Mouse (Mus musculus) lung, postnatal 0 days (tissue): Measurements from ENCODE around the gene Dnlz. TPM values are rescaled to one million over a fixed set of nuclear protein-coding genes. Genes with fewer than 3 reads are reported as not detected.

ENCODE experiments used
- ATAC-seq: fragments of 200-750 bp; cut with Nextera tagmentation; 2 replicates; pipeline ENCODE4 v1.8.0; 2017; ENCODE audit warnings: moderate library complexity
- DNase-seq: peaks from one replicate; pipeline ENCODE4 v3.0.0-alpha.2; 2016; ENCODE audit warnings: low spot score
- H3K27ac ChIP-seq: fragments of 300-500 bp; sonication (generic); 2 replicates; pipeline ENCODE4 v1.5.1; 2014; ENCODE audit warnings: antibody characterized with exemption, mild to moderate bottlenecking, low read length, mixed read lengths
- H3K27me3 ChIP-seq: fragments of 300-500 bp; sonication (generic); replicated peaks from 2 replicates; pipeline ENCODE4 v1.6.1; 2014; ENCODE audit warnings: low read length, mixed read lengths; ENCODE audit not compliant: insufficient read depth
- H3K36me3 ChIP-seq: fragments of 300-500 bp; sonication (generic); 2 replicates; pipeline ENCODE4 v1.6.1; 2014; ENCODE audit warnings: low read length, mixed read lengths; ENCODE audit not compliant: insufficient read depth
- H3K4me1 ChIP-seq: fragments of 300-500 bp; sonication (generic); 2 replicates; pipeline ENCODE4 v1.6.1; 2014; ENCODE audit warnings: antibody characterized with exemption, low read depth, low read length, mixed read lengths; ENCODE audit not compliant: insufficient read depth
- H3K4me2 ChIP-seq: fragments of 300-500 bp; sonication (generic); replicated peaks from 2 replicates; pipeline ENCODE4 v1.6.1; 2014; ENCODE audit warnings: low read depth, mild to moderate bottlenecking, low read length, moderate library complexity, mixed read lengths
- H3K4me3 ChIP-seq: fragments of 300-500 bp; sonication (generic); 2 replicates; pipeline ENCODE4 v1.5.1; 2014; ENCODE audit warnings: low read depth, low read length
- H3K9ac ChIP-seq: fragments of 300-500 bp; sonication (generic); replicated peaks from 2 replicates; pipeline ENCODE4 v1.6.1; 2014; ENCODE audit warnings: low read depth, mild to moderate bottlenecking
- H3K9me3 ChIP-seq: fragments of 300-500 bp; sonication (generic); 2 replicates; pipeline ENCODE4 v1.6.1; 2016; ENCODE audit warnings: low read length, mixed read lengths
- CTCF ChIP-seq: IDR thresholded peaks from 2 replicates; pipeline ENCODE4 v1.5.1; 2016; ENCODE audit warnings: antibody characterized with exemption, mild to moderate bottlenecking
- EP300 ChIP-seq: IDR thresholded peaks from 2 replicates; pipeline ENCODE4 v1.6.1; 2016; ENCODE audit warnings: antibody characterized with exemption, mild to moderate bottlenecking, control low read depth
- WGBS: fragments of 180-500 bp; shearing (Covaris S2); extraction: QIAGEN DNeasy Blood & Tissue Kit; methylation state at CpG from one replicate; pipeline ENCODE4 v1.1.7; 2014; 5-methylcytosine and 5-hydroxymethylcytosine counted together
- polyA plus RNA-seq: library from polyadenylated mRNA; unstranded; fragments of >200 nt; fragmentation: Nextera tagmentation; extraction: Ambion mirVana; gene quantifications from 2 replicates; pipeline ENCODE4 v1.2.1, GENCODE M21; 2015

The Dnlz gene
- polyA plus RNA-seq, 1 experiment from 2014 or later: 15.5 TPM

DNA sequence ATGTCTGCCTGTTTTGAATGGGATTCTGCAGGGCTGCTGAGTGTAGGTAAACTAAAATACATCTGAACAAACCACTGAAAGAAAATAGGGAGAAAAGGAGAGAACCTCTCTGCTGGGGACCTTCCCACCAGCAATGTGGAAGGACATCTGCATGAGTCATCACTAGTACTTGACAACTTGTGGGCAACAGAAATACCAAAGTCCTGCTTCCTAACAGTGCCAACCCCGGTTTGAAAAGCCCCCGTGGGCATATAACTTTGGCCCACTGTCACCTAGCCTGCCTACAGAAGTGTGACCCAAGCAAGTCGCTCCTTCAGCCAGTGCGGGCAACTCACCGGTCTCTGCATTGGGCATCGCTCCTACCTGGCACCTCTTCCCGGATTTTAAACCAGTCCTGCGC is 20.5 kb upstream of the Dnlz start:
- no peaks in the 10 kb centered on the region for H3K27me3 ChIP-seq
- ATAC-seq (no peak), DNase-seq (no peak)
- no peak overlapping the region for H3K27ac ChIP-seq
- WGBS: 98% methylated on average over 8 of the region's 8 CpGs
- H3K9ac ChIP-seq: no peak overlapping the region
- H3K4me1 ChIP-seq: no peaks in the 10 kb centered on the region
- TF ChIP-seq EP300 (no peak), CTCF (no peak)
- H3K9me3 ChIP-seq: no peaks in the 10 kb centered on the region
- H3K4me3 ChIP-seq: no peak overlapping the region
- peaks cover 38% of the 10 kb centered on the region for H3K36me3 ChIP-seq
- H3K4me2 ChIP-seq: no peak overlapping the region

DNA sequence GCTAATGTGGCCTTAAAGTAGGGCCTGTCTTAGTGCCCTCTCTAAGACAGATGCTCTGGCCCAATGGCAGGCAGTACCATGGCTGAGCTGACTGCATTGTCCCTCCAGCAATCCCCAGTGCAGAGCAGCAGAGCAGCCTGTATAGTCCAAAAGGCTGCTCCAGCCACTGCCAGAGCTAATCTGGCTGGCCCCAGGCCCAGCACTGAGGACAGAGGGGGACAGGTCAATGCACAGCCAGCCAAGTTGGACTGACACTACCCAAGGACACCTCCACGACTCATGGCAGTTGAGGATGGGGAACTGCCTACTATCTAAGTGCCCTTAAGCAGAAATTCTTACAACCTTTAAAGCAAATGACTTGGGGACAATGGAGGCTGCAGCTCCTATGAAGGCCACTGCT is 16.7 kb upstream of the Dnlz start:
- peaks cover 30% of the 10 kb centered on the region for H3K36me3 ChIP-seq

DNA sequence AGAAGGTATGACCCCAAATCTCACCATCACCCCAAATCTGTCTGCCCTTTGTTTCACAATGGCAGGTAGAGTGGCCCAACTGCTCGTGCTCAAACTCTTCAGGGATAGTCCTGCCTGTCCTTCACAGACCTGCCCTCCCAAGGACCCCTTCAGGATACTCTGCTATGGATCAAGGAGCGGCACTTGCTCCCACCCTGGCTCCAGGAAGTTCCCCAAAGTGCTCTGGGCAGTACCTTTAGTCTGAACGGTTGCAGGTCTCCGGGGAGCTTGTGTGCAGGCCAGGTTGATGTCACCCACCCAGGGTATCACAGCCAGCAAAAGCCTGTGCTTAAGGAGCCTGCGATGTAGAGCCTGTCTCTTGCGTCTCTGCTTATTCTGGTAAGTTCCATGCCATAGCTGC is 16.0 kb upstream of the Dnlz start:
- DNase-seq (no peak), ATAC-seq (no peak)
- H3K4me2 ChIP-seq: no peak overlapping the region
- H3K9me3 ChIP-seq: no peaks in the 10 kb centered on the region
- no peak overlapping the region for H3K4me3 ChIP-seq
- TF ChIP-seq CTCF (no peak), EP300 (no peak)
- H3K4me1 ChIP-seq: no peaks in the 10 kb centered on the region; the same call in 1 of the 2 replicates
- H3K27ac ChIP-seq: no peak overlapping the region
- WGBS: 88% methylated on average over 6 of the region's 6 CpGs
- no peak overlapping the region for H3K9ac ChIP-seq
- peaks cover 24% of the 10 kb centered on the region for H3K36me3 ChIP-seq
- no peaks in the 10 kb centered on the region for H3K27me3 ChIP-seq

More for the DNA sequence above, 16.7 kb upstream of the Dnlz start:
- no peak for ATAC-seq
- H3K4me3 ChIP-seq: no peak overlapping the region
- H3K9me3 ChIP-seq: no peaks in the 10 kb centered on the region
- no peak for DNase-seq
- WGBS: 71% methylated on average over 1 of the region's 1 CpGs
- no peaks in the 10 kb centered on the region; the same call in 1 of the 2 replicates for H3K4me1 ChIP-seq
- H3K27me3 ChIP-seq: no peaks in the 10 kb centered on the region
- H3K4me2 ChIP-seq: no peak overlapping the region
- no peak overlapping the region for H3K27ac ChIP-seq
- TF ChIP-seq CTCF (no peak), EP300 (no peak)
- H3K9ac ChIP-seq: no peak overlapping the region

DNA sequence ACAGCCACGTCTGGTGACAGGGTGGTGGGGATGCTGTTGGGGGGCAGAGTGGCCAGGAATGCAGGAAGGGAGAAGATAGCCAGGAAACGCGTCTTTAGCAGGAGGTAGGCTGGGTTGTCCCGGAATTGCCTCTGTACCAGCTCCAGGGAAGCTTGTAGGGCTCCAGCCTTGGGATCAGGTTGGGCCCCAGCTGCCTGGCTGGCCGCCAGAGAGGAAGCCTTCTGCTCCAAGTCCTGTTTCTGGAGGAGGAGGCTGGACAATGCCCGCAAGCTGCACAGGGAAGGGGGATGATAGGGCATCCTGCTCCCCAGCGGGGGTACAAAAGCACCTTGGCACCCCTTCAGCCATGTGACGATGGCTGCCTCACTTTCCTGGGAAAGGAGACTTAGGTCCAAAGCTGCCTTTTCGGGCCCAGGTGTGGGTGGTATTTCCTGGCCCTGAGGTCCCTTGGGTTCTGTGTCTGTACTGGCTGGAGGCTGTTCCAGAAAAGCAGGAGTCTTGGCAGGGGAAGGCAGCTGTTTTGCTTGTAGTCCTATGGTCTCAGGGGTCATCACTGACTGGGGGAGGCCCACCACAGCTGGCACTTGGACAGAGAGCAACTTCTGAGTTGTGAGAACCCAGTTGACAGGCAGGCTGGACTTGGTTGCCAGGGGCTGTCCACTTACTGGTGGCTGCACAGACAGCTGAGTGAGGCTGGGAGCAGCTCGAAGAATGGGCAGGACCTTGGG is 13.0 kb upstream of the Dnlz start:
- no peak overlapping the region for H3K9ac ChIP-seq
- no peaks in the 10 kb centered on the region for H3K9me3 ChIP-seq
- TF ChIP-seq CTCF: no peak
- no peak for TF ChIP-seq EP300
- no peak overlapping the region for H3K4me2 ChIP-seq
- no peak overlapping the region for H3K27ac ChIP-seq
- ATAC-seq: peak; percentile 25; the same call in 1 of the 2 replicates
- 53% methylated on average over 10 of the region's 10 CpGs for WGBS
- peaks cover 17% of the 10 kb centered on the region for H3K36me3 ChIP-seq
- H3K4me1 ChIP-seq: no peaks in the 10 kb centered on the region; the same call in 1 of the 2 replicates
- peak; percentile 60 for DNase-seq
- no peaks in the 10 kb centered on the region for H3K27me3 ChIP-seq
- H3K4me3 ChIP-seq: no peak overlapping the region

DNA sequence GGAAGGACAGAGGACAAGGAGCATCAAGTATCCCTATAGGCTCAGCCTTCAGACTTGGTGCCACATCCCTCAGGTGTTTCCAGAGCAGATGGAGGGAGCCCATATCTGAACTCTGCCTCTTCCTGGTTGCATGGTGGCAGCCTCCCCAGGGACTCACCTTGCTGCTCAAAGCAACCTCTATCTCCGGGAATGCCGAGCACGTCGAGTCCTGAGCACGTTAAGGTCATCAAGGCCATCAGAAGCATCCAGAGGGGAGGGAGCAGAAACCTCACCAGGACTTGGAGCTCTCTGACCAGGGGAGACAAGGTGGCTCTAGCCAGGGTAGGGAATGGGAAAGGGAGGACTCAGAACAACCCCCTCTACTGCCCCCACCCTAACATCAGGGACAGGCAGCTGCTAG is 11.6 kb upstream of the Dnlz start:
- TF ChIP-seq EP300 (no peak), CTCF (no peak)
- no peak for DNase-seq
- no peaks in the 10 kb centered on the region for H3K27me3 ChIP-seq
- H3K27ac ChIP-seq: no peak overlapping the region
- H3K36me3 ChIP-seq: peaks cover 14% of the 10 kb centered on the region; the same call in 1 of the 2 replicates
- H3K4me1 ChIP-seq: no peaks in the 10 kb centered on the region; the same call in 1 of the 2 replicates
- no peaks in the 10 kb centered on the region for H3K9me3 ChIP-seq
- 49% methylated on average over 5 of the region's 5 CpGs for WGBS
- ATAC-seq: no peak
- no peak overlapping the region for H3K4me3 ChIP-seq
- no peak overlapping the region for H3K4me2 ChIP-seq
- H3K9ac ChIP-seq: no peak overlapping the region

DNA sequence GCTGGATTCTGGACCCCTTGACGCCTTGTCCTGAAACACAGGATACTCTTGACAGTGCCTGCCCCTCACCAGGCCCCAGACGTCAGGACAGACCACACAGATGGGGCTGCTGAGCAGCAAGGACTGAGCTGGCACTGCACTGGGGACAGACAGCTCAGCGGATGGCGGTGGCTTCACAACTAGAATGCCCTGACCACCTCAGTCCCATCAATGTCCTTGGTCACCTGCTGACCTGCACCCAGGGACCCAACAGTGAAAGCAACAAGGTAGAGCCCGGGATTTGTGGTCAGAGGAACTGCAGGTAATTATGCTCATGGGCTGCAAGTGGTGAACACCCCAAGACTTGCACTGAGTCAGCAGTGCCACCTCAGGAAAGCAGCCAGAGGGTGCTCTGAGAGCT is 11.1 kb upstream of the Dnlz start:
- Histone ChIP-seq H3K27ac (no peak overlapping the region), H3K4me1 (no peaks in the 10 kb centered on the region; the same call in 1 of the 2 replicates), H3K36me3 (peaks cover 14% of the 10 kb centered on the region; the same call in 1 of the 2 replicates), H3K4me3 (no peak overlapping the region), H3K9me3 (no peaks in the 10 kb centered on the region), H3K27me3 (no peaks in the 10 kb centered on the region), H3K4me2 (no peak overlapping the region), H3K9ac (no peak overlapping the region)
- TF ChIP-seq CTCF: no peak
- TF ChIP-seq EP300: no peak
- WGBS: 84% methylated on average over 5 of the region's 5 CpGs
- no peak for ATAC-seq
- DNase-seq: no peak
